ENCODE assay signal across 8 mouse cellular contexts in the genomic region with DNA sequence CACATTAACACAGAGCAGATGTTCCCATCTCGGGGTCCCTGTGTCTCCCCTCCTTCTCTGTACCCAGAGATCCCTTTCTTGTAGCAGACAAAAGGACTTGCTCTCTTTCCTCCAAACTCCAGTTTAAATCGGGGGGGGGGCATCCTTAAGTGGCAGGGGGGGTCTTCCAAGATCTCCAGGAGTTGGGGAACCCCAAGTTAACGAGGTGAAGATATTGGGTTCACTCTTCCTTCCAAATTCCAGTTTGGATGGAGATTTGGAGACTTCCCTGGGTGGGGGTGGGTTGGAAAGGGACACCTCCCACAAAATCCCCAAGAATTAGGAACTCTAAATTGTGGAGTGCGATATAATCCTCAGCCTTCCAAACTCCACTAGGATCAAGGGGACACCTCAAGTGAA. TPM values are rescaled to one million over a fixed set of nuclear protein-coding genes. Genes with fewer than 3 reads are reported as not detected.
DNase-seq lines count a peak whose midpoint lies in the region; ATAC-seq and TF ChIP-seq lines count a peak whose summit lies in the region.

No protein-coding gene starts in this region.

- peaks cover 58% of the 10 kb centered on the region for H3K79me2 ChIP-seq in C2C12 (ENCODE audit: control insufficient read depth, insufficient read depth)

- WGBS in heart, embryonic 10.5 days, result 3% methylated on average over 4 of the region's 4 CpGs
- WGBS in forebrain, embryonic 14.5 days, result 6% methylated on average over 4 of the region's 4 CpGs
- WGBS in liver, embryonic 15.5 days (ENCODE audit: insufficient replicate concordance), result 2% methylated on average over 4 of the region's 4 CpGs

- no peaks in the 10 kb centered on the region for H3K27me3 ChIP-seq in heart, embryonic 10.5 days (ENCODE audit: insufficient read depth, poor library complexity, severe bottlenecking)
- no peaks in the 10 kb centered on the region for H3K27me3 ChIP-seq in C2C12 (ENCODE audit: control insufficient read depth, insufficient read depth, insufficient read length)
- H3K27me3 ChIP-seq in forebrain, embryonic 14.5 days (replicated peaks; ENCODE audit: control insufficient read depth, insufficient read depth, low read length), result no peaks in the 10 kb centered on the region
- H3K27me3 ChIP-seq in liver, embryonic 15.5 days, result no peaks in the 10 kb centered on the region

- H3K9ac ChIP-seq in forebrain, embryonic 14.5 days (ENCODE audit: low read length), result peak overlapping the region; percentile 96
- peak overlapping the region; percentile 100 for H3K9ac ChIP-seq in liver, embryonic 15.5 days

- H3K9me3 ChIP-seq in heart, embryonic 10.5 days, result no peaks in the 10 kb centered on the region
- H3K9me3 ChIP-seq in forebrain, embryonic 14.5 days (replicated peaks; ENCODE audit: control insufficient read depth, low read length), result no peaks in the 10 kb centered on the region
- no peaks in the 10 kb centered on the region for H3K9me3 ChIP-seq in liver, embryonic 15.5 days (replicated peaks)

- no peak for ATAC-seq in forebrain, embryonic 14.5 days
- ATAC-seq in liver, embryonic 15.5 days (ENCODE audit: insufficient read depth), result no peak

- peak overlapping the region; percentile 98 for H3K27ac ChIP-seq in heart, embryonic 10.5 days
- peak overlapping the region; percentile 91 for H3K27ac ChIP-seq in forebrain, embryonic 14.5 days (ENCODE audit: low read depth, low read length)
- H3K27ac ChIP-seq in liver, embryonic 15.5 days (replicated peaks), result peak overlapping the region; percentile 98

- H3K4me2 ChIP-seq in forebrain, embryonic 14.5 days (ENCODE audit: low read length), result peak overlapping the region; percentile 64
- peak overlapping the region; percentile 84 for H3K4me2 ChIP-seq in liver, embryonic 15.5 days

- peaks cover 39% of the 10 kb centered on the region for H3K36me3 ChIP-seq in heart, embryonic 10.5 days
- peaks cover 33% of the 10 kb centered on the region for H3K36me3 ChIP-seq in C2C12 (ENCODE audit: control insufficient read depth, insufficient read depth)
- peaks cover 38% of the 10 kb centered on the region for H3K36me3 ChIP-seq in forebrain, embryonic 14.5 days (ENCODE audit: control insufficient read depth, insufficient read depth, low read length)
- peaks cover 39% of the 10 kb centered on the region for H3K36me3 ChIP-seq in liver, embryonic 15.5 days (replicated peaks)

- H3ac ChIP-seq in C2C12 (ENCODE audit: control insufficient read depth, insufficient read length, low read depth), result peak overlapping the region; percentile 84

- no peak for TF ChIP-seq CTCF in C2C12 (IDR thresholded peaks at IDR 0.05; ENCODE audit: control insufficient read depth, insufficient read depth, insufficient read length)

- peaks cover 36% of the 10 kb centered on the region for H3K4me1 ChIP-seq in heart, embryonic 10.5 days
- peaks cover 5% of the 10 kb centered on the region; the same call in 1 of the 2 replicates for H3K4me1 ChIP-seq in forebrain, embryonic 14.5 days (ENCODE audit: control insufficient read depth, insufficient read depth, low read length)
- peaks cover 66% of the 10 kb centered on the region for H3K4me1 ChIP-seq in liver, embryonic 15.5 days (replicated peaks)

- no peak for DNase-seq in heart, embryonic 10.5 days (ENCODE audit: low spot score)
- no peak for DNase-seq in heart, adult 11 months
- DNase-seq in forebrain, embryonic 14.5 days (ENCODE audit: low spot score), result no peak
- no peak for DNase-seq in natural killer cell, adult 2 months (ENCODE audit: low spot score in 2 of 2)
- no peak for DNase-seq in urinary bladder, adult 18-20 months (ENCODE audit: low spot score in 2 of 2)
- DNase-seq in cerebellum, postnatal 4 days (ENCODE audit: low spot score in 2 of 2), result no peak

- peak overlapping the region; percentile 98 for H3K4me3 ChIP-seq in heart, embryonic 10.5 days
- H3K4me3 ChIP-seq in C2C12 (ENCODE audit: insufficient read depth, poor library complexity, severe bottlenecking), result peak overlapping the region; percentile 97
- H3K4me3 ChIP-seq in forebrain, embryonic 14.5 days (ENCODE audit: low read depth, low read length), result peak overlapping the region; percentile 84
- H3K4me3 ChIP-seq in liver, embryonic 15.5 days (replicated peaks), result peak overlapping the region; percentile 100

- peaks cover 38% of the 10 kb centered on the region for H3K79me3 ChIP-seq in C2C12 (ENCODE audit: low read depth)

TF ChIP-seq in C2C12, 6 proteins besides CTCF, POLR2A, EP300 and RAD21:
- TF ChIP-seq MYOD1 (IDR thresholded peaks at IDR 0.05; ENCODE audit: control insufficient read depth, insufficient read length, low read depth) (no peak), MAX (IDR thresholded peaks at IDR 0.05) (no peak), MYOG (IDR thresholded peaks at IDR 0.05; ENCODE audit: control insufficient read depth, extremely low read depth, insufficient read length) (no peak), CEBPB (IDR thresholded peaks at IDR 0.05; ENCODE audit: low read depth) (no peak), USF1 (IDR thresholded peaks at IDR 0.05; ENCODE audit: low read depth) (no peak), FOSL1 (IDR thresholded peaks at IDR 0.05; ENCODE audit: insufficient read depth, low read length, poor library complexity, severe bottlenecking) (no peak)

RNA-seq across cellular contexts. Expression of gene Tcf3, which starts 1.1 kb away (rescaled TPM):
- 80.6 and 140 TPM in 2 replicates for polyA plus RNA-seq in heart, embryonic 10.5 days (2016; fragmentation: Nextera tagmentation; extraction: Ambion mirVana)
- polyA plus RNA-seq in C2C12 (2012; fragmentation: generic; extraction: Trizol), result 111 TPM
- polyA plus RNA-seq in forebrain, embryonic 14.5 days (2014; fragmentation: Nextera tagmentation; extraction: Ambion mirVana), result 64.4 and 73.5 TPM in 2 replicates
- polyA plus RNA-seq in liver, embryonic 15.5 days (2015; fragmentation: Nextera tagmentation; extraction: Ambion mirVana), result 52.8 and 59.5 TPM in 2 replicates

RNA-seq across cellular contexts. Expression of gene Uqcr11, which starts 25.8 kb away (rescaled TPM):
- polyA plus RNA-seq in heart, embryonic 10.5 days (2016; fragmentation: Nextera tagmentation; extraction: Ambion mirVana), result 973 and 1,195 TPM in 2 replicates
- polyA plus RNA-seq in C2C12 (2012; fragmentation: generic; extraction: Trizol), result 1,025 TPM
- 628 and 893 TPM in 2 replicates for polyA plus RNA-seq in forebrain, embryonic 14.5 days (2014; fragmentation: Nextera tagmentation; extraction: Ambion mirVana)
- 526 and 581 TPM in 2 replicates for polyA plus RNA-seq in liver, embryonic 15.5 days (2015; fragmentation: Nextera tagmentation; extraction: Ambion mirVana)

RNA-seq across cellular contexts. Expression of gene Mbd3, which starts 33.0 kb away (rescaled TPM):
- 237 and 315 TPM in 2 replicates for polyA plus RNA-seq in heart, embryonic 10.5 days (2016; fragmentation: Nextera tagmentation; extraction: Ambion mirVana)
- 326 TPM for polyA plus RNA-seq in C2C12 (2012; fragmentation: generic; extraction: Trizol)
- 216 and 221 TPM in 2 replicates for polyA plus RNA-seq in forebrain, embryonic 14.5 days (2014; fragmentation: Nextera tagmentation; extraction: Ambion mirVana)
- 63.2 and 74.5 TPM in 2 replicates for polyA plus RNA-seq in liver, embryonic 15.5 days (2015; fragmentation: Nextera tagmentation; extraction: Ambion mirVana)

RNA-seq across cellular contexts. Expression of gene Mex3d, which starts 44.9 kb away (rescaled TPM):
- polyA plus RNA-seq in heart, embryonic 10.5 days (2016; fragmentation: Nextera tagmentation; extraction: Ambion mirVana), result 2.1 and 5.0 TPM in 2 replicates
- polyA plus RNA-seq in C2C12 (2012; fragmentation: generic; extraction: Trizol), result 37.4 TPM
- polyA plus RNA-seq in forebrain, embryonic 14.5 days (2014; fragmentation: Nextera tagmentation; extraction: Ambion mirVana), result 16.9 and 17.8 TPM in 2 replicates
- polyA plus RNA-seq in liver, embryonic 15.5 days (2015; fragmentation: Nextera tagmentation; extraction: Ambion mirVana), result 0.78 and 0.92 TPM in 2 replicates
